Mouse (Mus musculus) heart, adult 2 months (tissue): ENCODE results near the gene Erc2.

Source experiments
- CTCF ChIP-seq: fragments of 200-600 bp; IDR thresholded peaks from 2 replicates; pipeline ENCODE4 v1.8.1; 2022; ENCODE audit warnings: antibody characterized with exemption, mild to moderate bottlenecking, moderate library complexity
- EP300 ChIP-seq: fragments of 200-500 bp; IDR thresholded peaks from 2 replicates; pipeline ENCODE4 v1.6.1; 2011; ENCODE audit warnings: low read depth, low read length, control low read depth; ENCODE audit not compliant: insufficient read depth

GRCm38 (mm10) chr14:28230563-28230962, 608.3 kb downstream of the Erc2 start:
- TF ChIP-seq CTCF = no peak
- no peak for TF ChIP-seq EP300
